Mouse (Mus musculus): ENCODE measurements around the gene Olfr493. TPM values are rescaled to one million over a fixed set of nuclear protein-coding genes. Genes with fewer than 3 reads are reported as not detected.

Gene Olfr493
- total RNA-seq (2017), result not detected in 2 replicates

DNA sequence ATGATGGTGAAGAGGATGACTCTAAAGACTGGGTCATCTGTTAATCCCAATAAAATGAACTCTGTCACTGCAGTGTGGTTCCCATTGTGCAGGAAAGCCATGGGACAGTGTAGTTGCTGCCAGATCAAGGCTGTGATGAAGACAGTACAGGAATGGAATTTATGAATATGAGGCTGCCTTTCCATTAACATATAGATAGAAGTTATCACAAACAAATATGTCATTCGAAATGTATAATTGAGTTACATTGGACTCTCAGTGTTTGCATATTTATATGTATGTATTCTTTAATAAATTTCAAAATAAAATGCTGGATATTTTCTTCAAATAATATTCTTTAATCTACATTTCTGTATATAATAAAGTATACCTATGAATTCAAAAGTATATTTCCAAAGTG lies at the start of gene Olfr493:
Olfr493 (minus strand) TSS at position 101 of the 400 bp plus-strand sequence.
- no peak for ATAC-seq (replicated peaks; ENCODE audit: low read depth, poor library complexity, severe bottlenecking)

DNA sequence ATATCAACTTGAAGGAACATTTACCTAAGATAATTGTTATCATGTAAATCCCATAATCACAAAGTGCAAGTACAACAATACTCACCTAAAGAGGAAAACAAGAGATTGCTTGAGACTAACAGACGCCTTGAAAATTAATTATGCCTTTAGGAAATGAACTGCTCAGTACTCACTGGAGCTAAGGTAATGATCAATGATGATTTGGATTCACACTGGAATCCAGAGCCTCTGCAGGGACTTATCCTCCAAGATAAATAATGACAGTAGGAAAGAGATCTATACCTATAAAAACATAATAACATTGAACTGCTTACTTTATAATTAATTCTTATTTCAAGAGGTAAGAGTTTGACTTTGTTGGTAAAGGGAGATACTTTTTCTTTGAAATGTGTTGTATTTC lies 46.1 kb upstream of the Olfr493 start, which contains the start of gene Olfr495:
Olfr495 (plus strand) TSS at position 301 of the 400 bp plus-strand sequence.
- ATAC-seq (replicated peaks; ENCODE audit: low read depth, poor library complexity, severe bottlenecking), result no peak

DNA sequence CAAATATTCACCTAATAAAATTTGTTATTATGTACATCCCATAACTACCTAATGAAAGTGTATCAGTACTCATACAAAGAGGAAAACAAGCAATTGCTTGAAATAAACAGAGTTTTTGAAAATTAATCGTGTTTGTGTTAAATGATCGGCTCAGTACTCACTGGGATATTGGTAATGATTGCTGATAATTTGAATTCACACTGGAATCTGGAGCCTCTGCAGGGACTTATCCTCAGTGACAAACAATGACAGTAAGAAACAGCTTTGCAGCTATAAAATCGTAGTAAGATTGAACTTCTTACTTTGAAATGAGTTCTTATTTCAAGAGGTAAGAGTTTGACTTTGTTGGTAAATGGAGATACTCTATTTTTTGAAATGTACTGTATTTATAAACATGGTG lies 18.3 kb upstream of the Olfr493 start, which contains the start of gene Olfr494:
Olfr494 (plus strand) TSS at position 301 of the 400 bp plus-strand sequence.
- no peak for ATAC-seq (replicated peaks; ENCODE audit: low read depth, poor library complexity, severe bottlenecking)

DNA sequence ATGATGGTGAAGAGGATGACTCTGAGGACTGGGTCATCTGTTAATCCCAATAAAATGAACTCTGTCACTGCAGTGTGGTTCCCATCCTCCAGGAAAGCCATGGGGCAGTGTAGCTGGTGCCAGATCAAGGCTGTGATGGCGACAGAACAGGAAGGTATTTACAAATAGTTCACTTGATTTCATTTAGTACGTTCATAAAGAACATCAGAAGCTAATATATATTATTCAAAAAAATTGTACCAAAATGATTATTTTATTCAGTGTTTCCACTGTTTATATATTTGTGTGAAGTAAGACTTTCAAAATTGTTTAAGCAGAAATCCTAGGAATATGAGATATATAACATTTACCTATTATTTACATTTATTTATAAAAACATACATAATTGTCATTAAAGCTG lies 23.2 kb downstream of the Olfr493 start, which contains the start of gene Olfr492:
Olfr492 (minus strand) TSS at position 101 of the 400 bp plus-strand sequence.
- ATAC-seq (replicated peaks; ENCODE audit: low read depth, poor library complexity, severe bottlenecking), result no peak

DNA sequence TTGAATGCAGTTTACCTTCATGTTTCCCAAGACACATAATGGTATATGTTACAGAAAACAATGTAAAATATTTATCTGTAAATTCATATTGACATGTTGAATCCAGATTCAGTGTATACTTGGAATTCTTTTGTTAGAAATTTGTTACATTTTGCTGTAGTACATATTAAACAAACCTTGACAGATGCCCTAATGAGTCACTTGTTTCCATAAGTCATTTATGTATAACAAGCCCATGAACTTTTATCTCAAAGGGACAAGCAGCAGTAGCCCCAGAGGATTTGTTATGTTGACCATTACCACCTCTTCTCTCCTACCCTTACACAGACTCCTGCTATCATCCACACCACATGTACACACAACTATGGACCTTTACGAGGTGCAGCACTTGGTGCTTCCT lies 33.6 kb downstream of the Olfr493 start, which contains the start of gene Olfr491:
Olfr491 (plus strand) TSS at position 301 of the 400 bp plus-strand sequence.
- no peak for ATAC-seq (replicated peaks; ENCODE audit: low read depth, poor library complexity, severe bottlenecking)

Other genes with a start within 250 kb of the Olfr493 start
- gene Olfr482, start 249.4 kb downstream of the Olfr493 start, total RNA-seq (2017), result 0.09 and 0.15 TPM in 2 replicates
- gene Olfr483, start 246.1 kb downstream of the Olfr493 start, total RNA-seq (2017), result not detected in 2 replicates
- gene Olfr484, start 219.5 kb downstream of the Olfr493 start, total RNA-seq (2017), result not detected in 2 replicates
- gene Olfr485, start 187.1 kb downstream of the Olfr493 start, total RNA-seq (2017), result not detected in 2 replicates
- not detected in 2 replicates for gene Olfr486, start 174.2 kb downstream of the Olfr493 start, total RNA-seq (2017)
- not detected in 2 replicates for gene Olfr487, start 132.3 kb downstream of the Olfr493 start, total RNA-seq (2017)
- not detected in 2 replicates for gene Olfr488, start 88.6 kb downstream of the Olfr493 start, total RNA-seq (2017)
- gene Olfr490, start 58.0 kb downstream of the Olfr493 start, total RNA-seq (2017), result not detected in 2 replicates
- gene Olfr491, start 33.5 kb downstream of the Olfr493 start, total RNA-seq (2017), result not detected in 2 replicates
- gene Olfr492, start 23.3 kb downstream of the Olfr493 start, total RNA-seq (2017), result not detected in 2 replicates
- not detected in 2 replicates for gene Olfr494, start 18.4 kb upstream of the Olfr493 start, total RNA-seq (2017)
- gene Olfr495, start 46.2 kb upstream of the Olfr493 start, total RNA-seq (2017), result not detected in 2 replicates
- gene Olfr497, start 73.4 kb upstream of the Olfr493 start, total RNA-seq (2017), result not detected in 2 replicates
- gene Olfr498, start 118.3 kb upstream of the Olfr493 start, total RNA-seq (2017), result not detected in 2 replicates
- gene Olfr502, start 178.1 kb upstream of the Olfr493 start, total RNA-seq (2017), result not detected in 2 replicates
- not detected in 2 replicates for gene Olfr503, start 197.5 kb upstream of the Olfr493 start, total RNA-seq (2017)
- not detected in 2 replicates for gene Olfr504, start 218.8 kb upstream of the Olfr493 start, total RNA-seq (2017)